Mouse (Mus musculus) forebrain, embryonic 16.5 days (tissue): ENCODE measurements around the gene C130050O18Rik. TPM values are rescaled to one million over a fixed set of nuclear protein-coding genes. Genes with fewer than 3 reads are reported as not detected.

Experiments used
- ATAC-seq: fragments of 200-750 bp; cut with Nextera tagmentation; 2 replicates; pipeline ENCODE4 v1.8.0; 2017; ENCODE audit warnings: mild to moderate bottlenecking, moderate library complexity
- H3K27ac ChIP-seq: fragments of 300-500 bp; sonication (generic); 2 replicates; pipeline ENCODE4 v1.5.1; 2014; ENCODE audit warnings: low read length, control low read depth
- H3K27me3 ChIP-seq: fragments of 300-500 bp; sonication (generic); replicated peaks from 2 replicates; pipeline ENCODE4 v1.6.1; 2014; ENCODE audit warnings: low read length; ENCODE audit not compliant: control insufficient read depth, insufficient read depth
- H3K36me3 ChIP-seq: fragments of 300-500 bp; sonication (generic); 2 replicates; pipeline ENCODE4 v1.6.1; 2014; ENCODE audit not compliant: control insufficient read depth, insufficient read depth
- H3K4me1 ChIP-seq: fragments of 300-500 bp; sonication (generic); replicated peaks from 2 replicates; pipeline ENCODE4 v1.6.1; 2014; ENCODE audit warnings: low read length; ENCODE audit not compliant: control insufficient read depth, insufficient read depth
- H3K4me2 ChIP-seq: fragments of 300-500 bp; sonication (generic); 2 replicates; pipeline ENCODE4 v1.6.1; 2014; ENCODE audit warnings: mild to moderate bottlenecking, low read length, control low read depth
- H3K4me3 ChIP-seq: fragments of 300-500 bp; sonication (generic); replicated peaks from 2 replicates; pipeline ENCODE4 v1.5.1; 2014; ENCODE audit warnings: mild to moderate bottlenecking, low read length, control low read depth
- H3K9ac ChIP-seq: fragments of 300-500 bp; sonication (generic); replicated peaks from 2 replicates; pipeline ENCODE4 v1.6.1; 2014; ENCODE audit warnings: low read depth, low read length, control low read depth
- H3K9me3 ChIP-seq: fragments of 300-500 bp; sonication (generic); 2 replicates; pipeline ENCODE4 v1.6.1; 2016; ENCODE audit warnings: low read length; ENCODE audit not compliant: control insufficient read depth
- WGBS: fragments of 180-500 bp; shearing (Covaris S2); extraction: QIAGEN DNeasy Blood & Tissue Kit; methylation state at CpG from one replicate; pipeline ENCODE4 v1.1.7; 2014; 5-methylcytosine and 5-hydroxymethylcytosine counted together
- polyA plus RNA-seq: library from polyadenylated mRNA; unstranded; fragments of >200 nt; fragmentation: Nextera tagmentation; extraction: Ambion mirVana; gene quantifications from 2 replicates; pipeline ENCODE4 v1.2.1, GENCODE M21; 2015

The C130050O18Rik gene
- polyA plus RNA-seq, 1 experiment from 2014 or later = 0.37 TPM

DNA sequence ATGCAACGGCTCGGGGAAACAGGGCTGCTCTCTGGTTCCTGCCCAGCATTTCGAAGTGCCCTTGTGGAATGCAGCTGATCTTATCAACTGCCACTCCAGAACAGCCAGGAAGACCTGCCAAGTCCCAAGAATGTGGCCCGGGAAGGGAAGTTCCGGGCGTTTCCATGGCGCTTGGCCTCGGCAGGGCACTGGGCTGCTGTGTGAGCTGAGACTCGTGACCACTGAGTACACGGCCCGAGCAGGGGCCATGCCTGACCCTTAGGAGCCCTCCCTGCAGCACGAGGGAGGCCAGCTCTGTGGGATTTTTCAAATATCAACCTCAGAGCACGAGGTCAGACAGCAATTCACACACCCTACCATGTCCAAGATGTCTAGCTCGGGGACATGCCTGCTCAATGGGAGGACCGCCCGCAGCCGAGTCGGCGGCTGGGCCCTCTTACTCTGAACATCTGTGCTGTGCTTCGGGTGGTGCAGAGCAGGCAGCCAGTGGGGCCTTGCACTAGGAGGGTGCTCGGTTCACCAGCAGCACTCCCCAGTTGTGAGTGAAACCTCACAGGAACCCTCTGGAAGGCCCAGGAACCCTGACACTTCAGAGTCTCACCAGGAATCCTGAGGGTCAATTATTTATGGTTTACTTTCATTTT, 26.0 kb upstream of the C130050O18Rik start:
- H3K27me3 ChIP-seq = no peaks in the 10 kb centered on the region
- 0 out of 2 replicates have a peak, but pooled peaks have one; percentile 37 for ATAC-seq
- WGBS = 57% methylated on average over 21 of the region's 21 CpGs
- no peaks in the 10 kb centered on the region for H3K9me3 ChIP-seq
- H3K4me1 ChIP-seq = peaks cover 17% of the 10 kb centered on the region
- H3K36me3 ChIP-seq = no peaks in the 10 kb centered on the region
- no peak overlapping the region for H3K4me3 ChIP-seq
- no peak overlapping the region for H3K9ac ChIP-seq
- no peak overlapping the region for H3K4me2 ChIP-seq
- 0 out of 2 replicates have a peak overlapping the region, but pooled peaks have one; percentile 6 for H3K27ac ChIP-seq

DNA sequence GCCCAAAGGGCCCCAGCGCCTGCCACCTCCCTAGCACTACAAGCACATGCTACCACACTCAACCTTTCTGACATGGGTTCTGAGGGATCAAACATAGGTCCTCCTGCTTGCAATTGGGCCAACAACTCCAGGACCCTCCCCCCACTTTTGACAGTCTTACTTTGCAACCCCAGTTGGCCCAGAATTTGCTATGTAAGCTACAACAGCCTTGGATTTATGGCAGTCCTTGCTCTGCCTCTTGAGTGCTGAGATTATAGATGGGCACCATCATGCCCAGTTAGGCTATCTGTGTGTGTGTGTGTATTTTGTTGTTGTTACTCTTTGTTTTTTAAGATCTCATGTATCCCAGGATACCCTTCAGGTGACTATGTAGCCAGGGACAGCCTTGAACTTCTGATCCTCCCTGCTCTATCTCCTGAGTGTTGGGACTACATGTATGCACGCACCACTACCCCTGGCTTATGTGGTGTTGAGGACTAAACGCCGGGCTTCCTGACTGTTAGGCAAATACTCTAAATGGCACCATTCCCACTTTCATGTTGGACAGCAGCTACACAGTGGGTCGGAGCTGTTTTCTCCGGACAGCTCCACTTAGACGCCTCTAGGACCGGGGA, 25.2 kb upstream of the C130050O18Rik start:
- Histone ChIP-seq H3K27me3 (no peaks in the 10 kb centered on the region), H3K36me3 (no peaks in the 10 kb centered on the region), H3K9me3 (no peaks in the 10 kb centered on the region), H3K4me3 (peak overlapping the region; percentile 47), H3K4me2 (peak overlapping the region; percentile 82), H3K27ac (no peak overlapping the region), H3K9ac (peak overlapping the region; percentile 67; the same call in 1 of the 2 replicates), H3K4me1 (peaks cover 17% of the 10 kb centered on the region)
- WGBS = 19% methylated on average over 8 of the region's 8 CpGs
- ATAC-seq = no peak; the same call in 1 of the 2 replicates

DNA sequence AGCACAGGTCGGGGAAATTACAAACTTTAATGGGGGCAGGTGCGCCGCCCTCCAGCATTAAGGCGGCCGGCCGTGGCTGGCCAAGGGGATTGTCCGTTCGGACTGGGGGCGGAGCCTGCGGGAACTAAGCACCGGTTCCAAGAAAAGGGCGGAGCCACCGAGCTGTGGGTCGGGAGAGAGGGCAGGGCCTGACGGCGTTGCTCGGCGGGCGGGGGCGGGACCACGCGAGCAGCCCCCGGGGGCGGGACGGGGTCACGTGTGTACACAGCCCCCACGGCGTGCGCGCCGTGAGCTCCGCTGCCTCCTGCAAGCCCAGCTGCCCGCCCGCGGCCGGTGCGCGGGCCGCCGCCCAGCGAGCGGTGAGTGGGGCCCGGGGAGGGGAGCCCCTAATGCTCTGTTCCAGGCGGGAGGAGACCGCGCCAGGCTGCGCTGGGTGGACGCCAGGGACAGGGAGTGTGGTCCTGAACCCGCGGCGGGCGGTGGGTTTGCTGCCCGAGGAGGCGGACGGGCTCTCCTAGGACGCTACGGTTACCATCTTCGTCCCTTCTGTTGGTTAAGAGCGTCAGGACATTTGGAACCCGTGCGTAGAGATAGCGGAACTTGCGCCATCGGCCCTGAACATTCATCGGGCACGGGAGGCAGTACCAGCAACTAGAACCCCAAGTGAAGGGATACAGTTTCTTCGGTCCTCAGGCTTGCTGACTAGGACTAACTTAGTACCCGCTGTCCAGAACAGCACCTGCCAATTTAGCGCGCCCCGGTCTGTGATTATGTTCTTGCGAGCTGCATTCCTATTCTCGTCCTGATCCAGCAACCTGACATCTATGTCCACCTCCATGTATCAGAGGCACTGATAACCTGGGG, 24.5 kb upstream of the C130050O18Rik start:
- WGBS = 1% methylated on average over 70 of the region's 73 CpGs
- ATAC-seq = peak; percentile 79
- no peaks in the 10 kb centered on the region for H3K27me3 ChIP-seq
- peaks cover 17% of the 10 kb centered on the region for H3K4me1 ChIP-seq
- H3K27ac ChIP-seq = no peak overlapping the region
- H3K9me3 ChIP-seq = no peaks in the 10 kb centered on the region
- H3K4me3 ChIP-seq = peak overlapping the region; percentile 47
- H3K36me3 ChIP-seq = no peaks in the 10 kb centered on the region
- peak overlapping the region; percentile 82 for H3K4me2 ChIP-seq
- H3K9ac ChIP-seq = peak overlapping the region; percentile 67

DNA sequence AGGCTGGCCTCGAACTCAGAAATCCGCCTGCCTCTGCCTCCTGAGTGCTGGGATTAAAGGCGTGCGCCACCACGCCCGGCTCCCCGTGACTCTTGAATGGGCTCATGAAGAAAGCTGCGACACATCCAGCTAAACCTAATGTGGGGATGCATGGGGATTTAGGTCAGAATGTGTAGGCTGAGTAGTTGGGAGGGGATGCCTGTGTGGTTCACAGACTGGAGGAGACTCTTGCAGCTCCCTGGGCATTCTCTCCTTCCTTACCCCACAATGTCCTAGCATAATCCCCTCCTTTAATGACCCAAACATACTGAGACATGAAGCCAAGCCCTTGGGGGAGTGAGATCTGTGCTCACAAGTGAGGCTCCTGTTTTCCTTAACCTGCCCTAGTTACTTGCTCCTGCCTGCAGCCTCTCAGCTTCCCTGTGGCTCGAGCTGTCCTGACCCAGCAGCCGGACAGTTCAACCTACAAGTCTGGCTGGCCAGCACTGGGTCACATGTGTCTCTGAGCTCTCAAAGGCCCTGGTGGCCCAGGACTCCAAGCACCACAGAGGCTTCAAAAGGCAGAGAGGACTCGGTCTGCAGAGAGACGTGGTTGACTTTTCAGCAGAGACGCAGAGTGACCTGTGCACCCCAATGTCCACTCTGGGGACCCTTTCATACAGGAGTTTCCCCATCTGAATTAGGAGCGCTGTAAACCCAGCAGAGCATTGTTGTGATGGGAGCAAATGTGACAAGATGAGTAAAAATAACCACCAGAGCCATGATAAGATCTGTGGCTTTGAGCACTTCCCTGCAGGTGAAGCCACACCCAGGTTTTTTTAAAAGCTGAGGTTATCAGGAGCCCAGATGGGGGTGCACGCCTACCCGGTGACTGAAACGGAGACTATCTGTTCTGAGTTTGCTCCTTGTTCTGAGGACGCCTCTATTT, 23.2 kb upstream of the C130050O18Rik start:
- Histone ChIP-seq H3K4me1 (peaks cover 17% of the 10 kb centered on the region), H3K9me3 (no peaks in the 10 kb centered on the region), H3K9ac (no peak overlapping the region), H3K27me3 (no peaks in the 10 kb centered on the region), H3K4me2 (no peak overlapping the region), H3K4me3 (no peak overlapping the region), H3K36me3 (no peaks in the 10 kb centered on the region), H3K27ac (no peak overlapping the region)
- WGBS = 87% methylated on average over 18 of the region's 18 CpGs
- no peak for ATAC-seq

DNA sequence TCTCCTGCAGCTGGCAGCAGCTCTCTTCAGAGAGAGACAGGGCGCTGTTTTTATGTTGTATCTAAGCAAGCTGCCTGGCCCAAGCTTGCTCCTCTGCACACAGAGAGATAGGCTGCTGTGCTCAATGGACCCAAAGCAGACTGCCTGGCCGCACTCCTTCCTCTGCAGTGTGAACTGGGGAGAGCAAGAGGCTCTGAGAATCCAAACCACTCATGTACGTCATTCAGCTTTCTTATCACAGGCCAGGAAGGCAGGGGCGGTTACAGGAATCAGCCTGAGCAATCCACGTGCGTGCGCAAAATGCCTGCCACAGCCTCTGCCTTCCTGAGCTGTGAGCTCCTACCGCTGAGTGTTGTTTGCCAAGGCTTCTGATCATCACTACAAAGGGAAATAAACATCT, 22.3 kb upstream of the C130050O18Rik start:
- Histone ChIP-seq H3K27me3 (no peaks in the 10 kb centered on the region), H3K36me3 (no peaks in the 10 kb centered on the region), H3K4me2 (no peak overlapping the region), H3K9ac (no peak overlapping the region), H3K4me1 (peaks cover 14% of the 10 kb centered on the region), H3K9me3 (no peaks in the 10 kb centered on the region), H3K4me3 (no peak overlapping the region), H3K27ac (no peak overlapping the region)
- no peak for ATAC-seq
- 78% methylated on average over 8 of the region's 8 CpGs for WGBS

DNA sequence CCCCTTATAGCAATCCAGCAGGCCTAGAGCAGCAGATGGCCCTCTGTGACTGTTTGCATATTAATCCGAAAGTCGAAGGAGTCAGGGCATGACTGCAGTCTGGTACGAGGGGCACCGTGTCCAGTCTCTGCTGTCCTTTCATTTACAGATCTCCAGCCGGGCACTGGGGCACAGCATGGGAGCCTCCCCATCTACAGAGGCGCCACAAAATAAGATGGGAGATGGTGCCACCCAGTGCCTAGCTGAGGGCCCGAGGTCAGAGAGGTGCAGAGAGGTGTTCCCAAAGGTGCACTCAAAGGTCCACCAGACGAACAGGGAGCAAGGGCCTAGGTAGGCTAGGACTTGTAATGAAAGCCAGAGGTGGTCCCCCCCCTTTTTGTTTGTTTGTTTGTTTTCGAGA, 21.8 kb upstream of the C130050O18Rik start:
- no peak for ATAC-seq
- Histone ChIP-seq H3K27me3 (no peaks in the 10 kb centered on the region), H3K36me3 (no peaks in the 10 kb centered on the region), H3K9me3 (no peaks in the 10 kb centered on the region), H3K4me2 (no peak overlapping the region), H3K27ac (no peak overlapping the region), H3K4me1 (peaks cover 16% of the 10 kb centered on the region), H3K9ac (no peak overlapping the region), H3K4me3 (no peak overlapping the region)
- 82% methylated on average over 9 of the region's 9 CpGs for WGBS

DNA sequence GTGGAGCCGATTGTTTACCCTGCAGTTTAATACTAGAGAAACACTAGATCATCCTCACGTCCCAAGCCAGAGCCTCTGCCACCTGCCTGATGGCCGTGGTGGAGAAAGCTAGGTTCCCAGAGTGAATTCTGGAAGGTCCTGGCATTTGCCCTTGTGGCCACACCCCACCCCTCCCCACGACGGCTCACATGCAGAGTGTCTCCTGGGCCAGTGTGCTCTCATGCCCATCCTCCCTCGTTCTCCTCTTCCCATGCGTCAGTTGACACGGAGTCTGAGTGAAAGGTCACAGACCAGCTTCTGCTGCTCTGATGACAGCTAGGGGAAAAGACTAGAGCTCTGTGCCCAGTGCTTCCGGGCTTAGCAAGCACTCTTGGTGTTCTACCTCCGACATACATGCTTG, 20.5 kb upstream of the C130050O18Rik start:
- 84% methylated on average over 10 of the region's 10 CpGs for WGBS
- Histone ChIP-seq H3K27ac (no peak overlapping the region), H3K4me1 (peaks cover 15% of the 10 kb centered on the region)

DNA sequence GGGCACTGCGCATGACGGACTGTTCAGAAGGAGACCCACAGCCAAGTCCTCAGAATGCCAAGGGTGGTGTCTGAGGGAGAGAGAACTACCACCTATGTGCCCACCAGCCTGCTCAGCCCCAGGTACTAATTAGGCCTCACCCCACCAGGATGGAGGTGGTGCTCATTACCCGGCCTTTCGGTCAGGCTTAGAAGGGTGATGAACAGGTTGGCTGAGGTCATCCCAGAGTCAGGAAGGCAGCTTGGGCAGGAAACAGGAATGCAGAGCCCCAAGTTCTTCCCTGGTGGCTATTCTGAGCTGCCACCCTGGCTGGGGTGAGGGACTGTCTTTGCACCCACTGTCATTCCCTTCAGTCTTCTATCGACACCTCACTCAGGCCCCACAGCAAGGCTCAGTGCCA, 19.0 kb upstream of the C130050O18Rik start:
- H3K4me1 ChIP-seq = peaks cover 5% of the 10 kb centered on the region
- no peak overlapping the region for H3K4me2 ChIP-seq
- ATAC-seq = no peak
- H3K36me3 ChIP-seq = no peaks in the 10 kb centered on the region
- no peaks in the 10 kb centered on the region for H3K27me3 ChIP-seq
- no peaks in the 10 kb centered on the region for H3K9me3 ChIP-seq
- H3K9ac ChIP-seq = no peak overlapping the region
- 91% methylated on average over 5 of the region's 5 CpGs for WGBS
- H3K27ac ChIP-seq = no peak overlapping the region
- no peak overlapping the region for H3K4me3 ChIP-seq

More for the DNA sequence above, 20.5 kb upstream of the C130050O18Rik start:
- Histone ChIP-seq H3K27me3 (no peaks in the 10 kb centered on the region), H3K9me3 (no peaks in the 10 kb centered on the region), H3K4me3 (no peak overlapping the region), H3K4me2 (no peak overlapping the region), H3K9ac (no peak overlapping the region), H3K36me3 (no peaks in the 10 kb centered on the region)
- no peak for ATAC-seq
